Mouse (Mus musculus) G1E (cell line): ENCODE results near the gene Gba. TPM values are rescaled to one million over a fixed set of nuclear protein-coding genes. Genes with fewer than 3 reads are reported as not detected.
A peak's percentile ranks its signal among the peaks of the same experiment; 100 is the strongest.

Experiments
- ATAC-seq: 2 replicates; pipeline ENCODE4 v1.8.0; 2016; ENCODE audit warnings: mild to moderate bottlenecking; ENCODE audit not compliant: insufficient number of reproducible peaks, poor library complexity, low FRiP score, severe bottlenecking; ENCODE audit errors: extremely low read depth
- DNase-seq: peaks from one replicate; pipeline ENCODE4 v3.0.0; 2012; ENCODE audit warnings: low spot score
- H3K27me3 ChIP-seq: 2 replicates; pipeline ENCODE4 v1.6.1; 2012; ENCODE audit warnings: mild to moderate bottlenecking, low read length, inconsistent platforms; ENCODE audit not compliant: insufficient read depth
- H3K36me3 ChIP-seq: replicated peaks from 2 replicates; pipeline ENCODE3; 2012; ENCODE audit warnings: mild to moderate bottlenecking, inconsistent platforms
- H3K4me1 ChIP-seq: 2 replicates; pipeline ENCODE4 v1.6.1; 2012; ENCODE audit warnings: low read depth, low read length, inconsistent platforms, mixed read lengths; ENCODE audit not compliant: insufficient read depth
- H3K4me3 ChIP-seq: 2 replicates; pipeline ENCODE4 v1.5.1; 2012; ENCODE audit warnings: low read depth, mild to moderate bottlenecking, inconsistent platforms, low read length, moderate library complexity, mixed read lengths
- H3K9me3 ChIP-seq: replicated peaks from 2 replicates; pipeline ENCODE4 v1.6.1; 2012; ENCODE audit warnings: inconsistent platforms
- CTCF ChIP-seq: IDR thresholded peaks from 2 replicates; pipeline ENCODE4 v1.5.1; 2012; ENCODE audit warnings: low read depth, low read length, inconsistent platforms, mixed read lengths
- GATA1 ChIP-seq: IDR thresholded peaks from 2 replicates; pipeline ENCODE4 v1.6.1; 2012; ENCODE audit warnings: borderline replicate concordance, low read length, inconsistent platforms, mixed read lengths
- GATA2 ChIP-seq: IDR thresholded peaks from 2 replicates; pipeline ENCODE4 v1.6.1; 2012; ENCODE audit warnings: low read depth, low read length, inconsistent platforms, borderline replicate concordance
- POLR2AphosphoS5 ChIP-seq: IDR thresholded peaks from 2 replicates; pipeline ENCODE4 v1.6.1; 2012; ENCODE audit warnings: low read depth, low read length, inconsistent platforms; ENCODE audit not compliant: insufficient replicate concordance
- TAL1 ChIP-seq: conservative IDR thresholded peaks from 2 replicates; pipeline ENCODE4 v1.6.1; 2012; ENCODE audit warnings: low read depth, low read length, inconsistent platforms, mixed read lengths
- polyA plus RNA-seq: library from polyadenylated mRNA; stranded (reverse); fragments of >175 nt; gene quantifications from 2 replicates; pipeline ENCODE4 v1.2.3, GENCODE M21; 2012
- total RNA-seq, 2 experiments: library from RNA; stranded (forward) in 1 of 2; stranded (reverse) in 1 of 2; fragments of 200-1000 nt in 1 of 2; fragments of >200 nt in 1 of 2; fragmentation: Nextera tagmentation in 1 of 2; gene quantifications; 2 replicates each; pipeline ENCODE4 v1.2.3; 2014 to 2017

The Gba gene
- total and polyA plus RNA-seq, 3 experiments: 6.0 to 72.4 (median 36.1) TPM

- ATAC-seq: no peak
- Histone ChIP-seq H3K27me3 (peaks cover 16% of the 10 kb centered on the region), H3K9me3 (no peaks in the 10 kb centered on the region), H3K4me1 (peaks cover 48% of the 10 kb centered on the region), H3K36me3 (peaks cover 10% of the 10 kb centered on the region), H3K4me3 (no peak overlapping the region)
- DNase-seq: no peak
- TF ChIP-seq POLR2AphosphoS5 (no peak), CTCF (no peak), GATA2 (no peak), GATA1 (no peak), TAL1 (no peak)
Observed at GRCm38 (mm10) chr3:89161786-89162185, 40.9 kb upstream of the Gba start.

GRCm38 (mm10) chr3:89163123-89163522 lies 39.6 kb upstream of the Gba start:
- H3K4me3 ChIP-seq: no peak overlapping the region
- H3K9me3 ChIP-seq: no peaks in the 10 kb centered on the region
- TF ChIP-seq CTCF (no peak), GATA2 (no peak), TAL1 (no peak), GATA1 (no peak), POLR2AphosphoS5 (no peak)
- peaks cover 23% of the 10 kb centered on the region for H3K36me3 ChIP-seq
- peaks cover 12% of the 10 kb centered on the region for H3K27me3 ChIP-seq
- DNase-seq (no peak), ATAC-seq (no peak)
- H3K4me1 ChIP-seq: peaks cover 56% of the 10 kb centered on the region

- ATAC-seq (no peak), DNase-seq (no peak)
- Histone ChIP-seq H3K9me3 (no peaks in the 10 kb centered on the region), H3K36me3 (peaks cover 29% of the 10 kb centered on the region), H3K27me3 (peaks cover 8% of the 10 kb centered on the region; the same call in 1 of the 2 replicates), H3K4me3 (peak overlapping the region; percentile 89), H3K4me1 (peaks cover 57% of the 10 kb centered on the region)
- TF ChIP-seq CTCF (no peak), GATA1 (no peak), TAL1 (no peak), POLR2AphosphoS5 (no peak), GATA2 (no peak)
Observed at GRCm38 (mm10) chr3:89163643-89164245, 39.0 kb upstream of the Gba start.

- ATAC-seq (peak; percentile 83), DNase-seq (peak; percentile 96)
- TF ChIP-seq POLR2AphosphoS5 (no peak), TAL1 (no peak), GATA1 (no peak)
- peaks cover 39% of the 10 kb centered on the region for H3K36me3 ChIP-seq
- no peaks in the 10 kb centered on the region for H3K27me3 ChIP-seq
- peaks cover 51% of the 10 kb centered on the region for H3K4me1 ChIP-seq
- no peaks in the 10 kb centered on the region for H3K9me3 ChIP-seq
- peak within 1 kb of the TSS; percentile 89 for H3K4me3 ChIP-seq
Observed at GRCm38 (mm10) chr3:89164506-89165267, 38.0 kb upstream of the Gba start, which contains the start of gene Clk2. Clk2 (plus strand) TSS chr3:89164795.

- Histone ChIP-seq H3K4me3 (peak overlapping the region; percentile 89), H3K27me3 (no peaks in the 10 kb centered on the region), H3K9me3 (no peaks in the 10 kb centered on the region), H3K4me1 (peaks cover 48% of the 10 kb centered on the region), H3K36me3 (peaks cover 46% of the 10 kb centered on the region)
- TF ChIP-seq GATA1 (no peak), GATA2 (no peak), TAL1 (no peak), POLR2AphosphoS5 (no peak), CTCF (no peak)
- ATAC-seq: no peak
- DNase-seq: no peak
Observed at GRCm38 (mm10) chr3:89165268-89165870, 37.4 kb upstream of the Gba start.

GRCm38 (mm10) chr3:89166945-89167344 lies 35.8 kb upstream of the Gba start:
- ATAC-seq (no peak), DNase-seq (no peak)
- H3K4me3 ChIP-seq: peak overlapping the region; percentile 56; the same call in 1 of the 2 replicates
- TF ChIP-seq GATA2 (no peak), POLR2AphosphoS5 (no peak), GATA1 (no peak), TAL1 (no peak)
- peaks cover 45% of the 10 kb centered on the region for H3K4me1 ChIP-seq
- peaks cover 60% of the 10 kb centered on the region for H3K36me3 ChIP-seq
- H3K9me3 ChIP-seq: no peaks in the 10 kb centered on the region
- H3K27me3 ChIP-seq: no peaks in the 10 kb centered on the region
